Mouse (Mus musculus): ENCODE results near the gene Stab2.
A peak's percentile ranks its signal among the peaks of the same experiment; 100 is the strongest.

Stab2 gene

GRCm38 (mm10) chr10:86825871-86826522 is 181.8 kb downstream of the Stab2 start:
- DNase-seq (ENCODE audit: low spot score) = peak; percentile 87

GRCm38 (mm10) chr10:86824871-86825270 is 183.0 kb downstream of the Stab2 start:
- no peak for DNase-seq (ENCODE audit: low spot score)

GRCm38 (mm10) chr10:86824093-86824492 is 183.7 kb downstream of the Stab2 start:
- DNase-seq (ENCODE audit: low spot score) = no peak

GRCm38 (mm10) chr10:86821014-86821413 is 186.8 kb downstream of the Stab2 start:
- no peak for DNase-seq (ENCODE audit: low spot score)

- no peak for DNase-seq (ENCODE audit: low spot score)
Measured at GRCm38 (mm10) chr10:86819649-86820165, 188.1 kb downstream of the Stab2 start.

GRCm38 (mm10) chr10:86815133-86815532 is 192.7 kb downstream of the Stab2 start:
- no peak for DNase-seq (ENCODE audit: low spot score)

- DNase-seq (ENCODE audit: low spot score) = no peak
Measured at GRCm38 (mm10) chr10:86814292-86815131, 193.3 kb downstream of the Stab2 start.

GRCm38 (mm10) chr10:86810612-86811011 is 197.2 kb downstream of the Stab2 start:
- no peak for DNase-seq (ENCODE audit: low spot score)

GRCm38 (mm10) chr10:86810000-86810399 is 197.8 kb downstream of the Stab2 start:
- DNase-seq (ENCODE audit: low spot score) = no peak

GRCm38 (mm10) chr10:86808013-86808758 is 199.6 kb downstream of the Stab2 start:
- no peak for DNase-seq (ENCODE audit: low spot score)

- DNase-seq (ENCODE audit: low spot score) = no peak
Measured at GRCm38 (mm10) chr10:86807362-86807761, 200.5 kb downstream of the Stab2 start.

GRCm38 (mm10) chr10:86796073-86796741 is 211.6 kb downstream of the Stab2 start:
- no peak for DNase-seq (ENCODE audit: low spot score)

GRCm38 (mm10) chr10:86794794-86795535 is 212.9 kb downstream of the Stab2 start:
- DNase-seq (ENCODE audit: low spot score) = no peak

GRCm38 (mm10) chr10:86794196-86794595 is 213.6 kb downstream of the Stab2 start:
- no peak for DNase-seq (ENCODE audit: low spot score)

- DNase-seq (ENCODE audit: low spot score) = peak; percentile 50
Measured at GRCm38 (mm10) chr10:86793509-86793951, 214.3 kb downstream of the Stab2 start.

GRCm38 (mm10) chr10:86791507-86792184 is 216.2 kb downstream of the Stab2 start:
- DNase-seq (ENCODE audit: low spot score) = no peak
